Mouse (Mus musculus) intestine, embryonic 15.5 days (tissue): ENCODE results near the gene Cbr2. TPM values are rescaled to one million over a fixed set of nuclear protein-coding genes. Genes with fewer than 3 reads are reported as not detected.
A peak's percentile ranks its signal among the peaks of the same experiment; 100 is the strongest.
"Not testable (repeated sequence)": the region's sequence is repeated elsewhere in the genome, so short reads cannot be mapped to it uniquely, and the experiment has no call there.

Experiments
- ATAC-seq: fragments of 200-750 bp; cut with Nextera tagmentation; 2 replicates; pipeline ENCODE4 v1.8.0; 2017; ENCODE audit warnings: moderate TSS enrichment, moderate library complexity
- H3K27ac ChIP-seq: fragments of 300-500 bp; sonication (generic); 2 replicates; pipeline ENCODE4 v1.5.1; 2015; ENCODE audit warnings: mild to moderate bottlenecking, inconsistent platforms
- H3K27me3 ChIP-seq: fragments of 300-500 bp; sonication (generic); replicated peaks from 2 replicates; pipeline ENCODE4 v1.6.1; 2015; ENCODE audit warnings: inconsistent platforms
- H3K36me3 ChIP-seq: fragments of 300-500 bp; sonication (generic); 2 replicates; pipeline ENCODE4 v1.6.1; 2015; ENCODE audit warnings: inconsistent platforms
- H3K4me1 ChIP-seq: fragments of 300-500 bp; sonication (generic); replicated peaks from 2 replicates; pipeline ENCODE4 v1.6.1; 2015; ENCODE audit warnings: inconsistent platforms
- H3K4me2 ChIP-seq: fragments of 300-500 bp; sonication (generic); replicated peaks from 2 replicates; pipeline ENCODE4 v1.6.1; 2015; ENCODE audit warnings: mild to moderate bottlenecking, inconsistent platforms
- H3K4me3 ChIP-seq: fragments of 300-500 bp; sonication (generic); replicated peaks from 2 replicates; pipeline ENCODE4 v1.5.1; 2015; ENCODE audit warnings: inconsistent platforms
- H3K9ac ChIP-seq: fragments of 300-500 bp; sonication (generic); 2 replicates; pipeline ENCODE4 v1.6.1; 2015; ENCODE audit warnings: inconsistent platforms
- H3K9me3 ChIP-seq: fragments of 300-500 bp; sonication (generic); 2 replicates; pipeline ENCODE4 v1.6.1; 2016; ENCODE audit warnings: inconsistent platforms
- WGBS: fragments of 180-500 bp; shearing (Covaris S2); methylation state at CpG from one replicate; pipeline ENCODE4 v1.1.7; 2015; 5-methylcytosine and 5-hydroxymethylcytosine counted together
- polyA plus RNA-seq: library from polyadenylated mRNA; unstranded; fragments of >200 nt; fragmentation: Nextera tagmentation; extraction: Ambion mirVana; gene quantifications from 2 replicates; pipeline ENCODE4 v1.2.1, GENCODE M21; 2015

Gene Cbr2
- 0.79 and 2.4 TPM in 2 replicates for polyA plus RNA-seq

DNA sequence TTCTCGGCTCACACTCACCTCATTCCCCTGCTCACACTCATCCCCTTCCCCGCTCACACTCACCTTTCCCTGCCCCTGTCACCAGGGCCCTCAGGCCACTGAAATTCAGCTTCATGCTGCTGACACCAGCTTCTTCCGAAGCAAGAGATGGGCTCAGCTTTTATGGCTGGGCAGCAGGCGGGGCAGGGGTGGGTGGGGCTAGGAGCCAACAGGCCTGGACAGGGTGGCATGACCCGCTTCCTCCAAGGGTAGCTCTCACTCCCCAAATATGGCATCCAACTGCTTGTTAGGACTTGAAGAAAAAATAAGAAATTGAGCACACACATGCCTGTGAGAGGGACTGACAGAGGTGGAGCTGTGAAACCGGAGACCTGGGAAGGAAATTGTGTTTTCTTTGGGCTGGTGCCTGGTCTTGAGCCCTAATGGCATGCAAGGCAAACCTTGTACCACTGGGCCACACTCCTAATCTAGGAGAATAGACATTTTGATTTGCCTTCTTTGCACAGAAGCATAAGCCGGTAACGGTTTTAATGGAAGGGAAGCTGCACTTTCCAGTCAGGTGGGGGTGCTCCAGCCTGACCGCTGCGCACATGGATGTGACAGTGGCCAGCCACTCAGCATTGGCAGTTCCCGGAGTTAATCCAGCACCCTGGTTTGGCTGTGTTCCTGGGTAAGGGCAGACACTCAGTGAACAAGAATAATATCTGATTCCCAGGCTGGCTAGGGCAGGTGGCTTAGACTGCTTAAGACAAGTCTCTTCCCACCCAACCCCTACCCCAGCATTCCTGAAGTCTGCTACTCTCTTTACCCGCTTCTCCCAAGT is at the start of gene Cbr2:
TSS of gene Cbr2 (minus strand) at position 257 of the 823 bp plus-strand sequence.
- WGBS, result 72% methylated on average over 12 of the region's 12 CpGs
- ATAC-seq, result no peak
- H3K4me2 ChIP-seq, result no peak within 1 kb of the TSS
- no peak within 1 kb of the TSS for H3K9ac ChIP-seq
- H3K4me1 ChIP-seq, result no peaks in the 10 kb centered on the region
- H3K36me3 ChIP-seq, result no peaks in the 10 kb centered on the region
- H3K9me3 ChIP-seq, result no peaks in the 10 kb centered on the region
- H3K27me3 ChIP-seq, result no peaks in the 10 kb centered on the region
- H3K4me3 ChIP-seq, result no peak within 1 kb of the TSS
- no peak within 1 kb of the TSS for H3K27ac ChIP-seq

DNA sequence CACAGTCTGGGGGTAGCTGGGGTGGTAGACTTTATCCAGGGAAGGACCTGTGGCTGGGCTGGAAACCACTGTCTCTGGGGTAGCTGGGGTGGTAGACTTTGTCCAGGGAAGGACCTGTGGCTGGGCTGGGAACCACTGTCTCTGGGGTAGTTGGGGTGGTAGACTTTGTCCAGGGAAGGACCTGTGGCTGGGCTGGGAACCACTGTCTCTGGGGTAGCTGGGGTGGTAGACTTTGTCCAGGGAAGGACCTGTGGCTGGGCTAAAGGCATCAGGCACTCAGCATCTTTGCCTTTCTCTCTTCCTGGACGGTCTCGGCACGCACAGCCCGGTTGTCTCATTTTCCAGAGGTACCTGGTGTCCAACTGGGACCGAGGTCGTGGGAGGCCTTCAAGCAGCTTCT is 49.4 kb upstream of the Cbr2 start:
- WGBS, result 96% methylated on average over 6 of the region's 6 CpGs

DNA sequence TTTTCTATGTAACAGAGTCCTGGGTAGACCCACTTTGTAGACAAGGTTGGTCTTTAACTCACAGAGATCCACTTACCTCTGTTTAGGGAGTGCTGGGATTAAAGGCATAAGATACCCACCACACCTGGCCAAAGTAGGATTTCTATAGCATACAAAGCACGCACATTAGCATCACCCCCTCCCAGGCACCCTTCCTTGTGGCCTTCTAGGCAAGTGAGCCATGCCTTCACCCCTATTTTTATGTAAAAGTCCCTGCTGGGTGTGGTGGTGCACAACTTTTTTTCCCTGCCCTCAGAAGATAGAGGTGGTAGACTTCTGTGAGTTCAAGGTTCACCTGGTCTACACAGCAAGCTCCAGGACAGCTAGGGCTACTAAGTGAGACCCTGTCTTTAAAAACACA is 48.0 kb upstream of the Cbr2 start:
- no peaks in the 10 kb centered on the region for H3K9me3 ChIP-seq
- no peak overlapping the region for H3K27ac ChIP-seq
- 0 out of 2 replicates have a peak, but pooled peaks cover 6% of the 10 kb centered on the region for H3K36me3 ChIP-seq
- WGBS, result 94% methylated on average over 1 of the region's 1 CpGs
- H3K4me1 ChIP-seq, result peaks cover 9% of the 10 kb centered on the region
- no peak overlapping the region for H3K4me3 ChIP-seq
- no peaks in the 10 kb centered on the region for H3K27me3 ChIP-seq
- no peak overlapping the region for H3K9ac ChIP-seq
- no peak overlapping the region for H3K4me2 ChIP-seq
- ATAC-seq, result no peak

More for the DNA sequence above, 49.4 kb upstream of the Cbr2 start:
- not testable (repeated sequence) for H3K27me3 ChIP-seq, H3K36me3 ChIP-seq, H3K9me3 ChIP-seq, ATAC-seq, H3K4me3 ChIP-seq, H3K9ac ChIP-seq, H3K27ac ChIP-seq, H3K4me2 ChIP-seq
- H3K4me1 ChIP-seq, result peaks cover 15% of the 10 kb centered on the region

DNA sequence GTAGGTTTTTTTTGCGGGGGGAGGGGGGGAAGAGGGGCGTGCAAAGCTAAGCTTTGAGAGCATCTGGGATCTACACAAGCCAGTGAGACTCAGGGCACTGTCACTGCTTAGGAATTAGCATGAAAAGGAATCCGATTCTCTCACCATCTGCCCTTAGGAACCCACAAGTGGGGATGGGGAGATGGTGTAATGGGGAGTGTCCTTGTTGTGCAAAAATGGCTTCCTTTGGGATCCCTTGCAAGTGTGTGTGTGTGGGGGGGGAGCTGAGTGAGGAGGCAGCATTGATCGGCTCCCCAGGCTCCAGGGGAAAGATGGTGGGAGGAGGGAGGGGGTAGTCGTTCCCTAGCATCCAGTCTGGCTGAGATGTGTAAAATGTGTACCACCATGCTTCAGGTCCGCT is 45.2 kb upstream of the Cbr2 start:
- no peak overlapping the region for H3K27ac ChIP-seq
- no peak overlapping the region for H3K9ac ChIP-seq
- no peak overlapping the region for H3K4me3 ChIP-seq
- no peaks in the 10 kb centered on the region for H3K4me1 ChIP-seq
- no peak for ATAC-seq
- H3K4me2 ChIP-seq, result no peak overlapping the region
- H3K9me3 ChIP-seq, result no peaks in the 10 kb centered on the region
- 0 out of 2 replicates have a peak, but pooled peaks cover 6% of the 10 kb centered on the region for H3K36me3 ChIP-seq
- no peaks in the 10 kb centered on the region for H3K27me3 ChIP-seq
- 38% methylated on average over 6 of the region's 6 CpGs for WGBS

DNA sequence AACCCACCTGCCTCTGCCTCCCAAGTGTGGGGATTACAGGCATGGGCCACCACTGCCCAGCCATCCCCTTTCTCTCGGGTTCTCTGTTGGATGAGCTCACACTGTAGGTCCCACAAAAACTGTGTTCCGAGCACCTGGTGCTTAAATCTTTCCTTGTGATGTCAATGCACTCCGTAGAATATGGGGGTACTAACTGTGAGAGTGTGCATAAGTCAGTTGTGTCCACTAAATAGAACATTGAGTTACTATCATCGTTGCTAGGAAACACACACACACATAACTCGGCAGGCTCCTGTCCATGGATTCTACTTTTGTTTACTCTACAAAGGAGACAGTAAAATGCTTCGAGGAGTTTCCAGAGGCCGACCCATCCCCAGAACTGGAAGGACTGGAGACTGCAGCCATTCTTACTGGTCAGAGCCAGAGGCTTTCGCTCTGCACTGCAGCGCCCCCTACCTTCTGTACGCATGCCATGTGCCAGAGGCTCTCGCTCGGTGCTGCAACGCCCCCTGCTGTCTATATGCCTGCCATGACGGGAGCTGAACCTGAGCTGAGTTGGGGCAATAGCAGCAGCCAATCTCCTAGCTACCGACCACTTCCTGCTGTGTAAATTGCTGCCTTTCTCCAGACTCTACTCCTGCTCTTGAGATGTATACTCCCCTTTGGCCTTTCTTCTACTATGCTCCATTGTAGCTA is 44.0 kb upstream of the Cbr2 start:
- no peak overlapping the region; the same call in 1 of the 2 replicates for H3K9ac ChIP-seq
- no peak overlapping the region for H3K4me3 ChIP-seq
- H3K9me3 ChIP-seq, result no peaks in the 10 kb centered on the region
- 21% methylated on average over 15 of the region's 15 CpGs for WGBS
- ATAC-seq, result peak; percentile 96
- no peaks in the 10 kb centered on the region for H3K4me1 ChIP-seq
- H3K27me3 ChIP-seq, result no peaks in the 10 kb centered on the region
- H3K4me2 ChIP-seq, result 0 out of 2 replicates have a peak overlapping the region, but pooled peaks have one; percentile 26
- H3K36me3 ChIP-seq, result 0 out of 2 replicates have a peak, but pooled peaks cover 6% of the 10 kb centered on the region
- no peak overlapping the region for H3K27ac ChIP-seq

DNA sequence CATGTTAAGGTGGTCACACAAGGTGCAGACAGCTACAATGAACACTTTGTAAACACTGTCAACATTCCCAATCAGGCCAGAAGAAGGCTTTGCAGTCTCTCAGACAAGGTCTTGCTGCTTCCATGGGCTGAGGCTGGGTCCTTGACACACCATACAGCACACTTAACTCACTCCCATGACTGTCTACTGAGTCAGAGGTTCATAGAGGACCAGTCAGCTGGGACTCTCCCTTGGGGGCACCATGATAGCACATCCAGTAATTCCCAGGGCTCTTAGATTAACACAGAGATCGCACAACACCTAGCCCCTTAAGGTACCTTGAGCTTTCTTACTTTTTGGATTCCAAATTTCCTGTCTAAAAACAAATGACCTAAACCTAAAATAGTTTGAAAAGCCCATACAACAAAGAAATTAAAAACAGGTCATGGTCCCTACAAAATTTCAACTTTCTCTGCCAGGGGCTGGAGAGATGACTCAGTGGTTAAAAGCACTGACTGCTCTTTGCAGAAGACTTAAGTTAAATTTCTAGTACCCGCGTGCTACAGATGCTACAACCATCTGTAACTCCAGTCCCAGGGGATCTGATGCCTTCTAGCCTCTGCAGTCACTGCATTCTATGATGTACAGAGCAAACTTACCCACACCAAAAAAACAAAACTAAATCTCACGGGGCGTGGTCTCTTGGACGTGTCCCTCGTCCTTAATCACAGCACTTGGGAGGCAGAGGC is 41.7 kb upstream of the Cbr2 start:
- no peak for ATAC-seq
- H3K36me3 ChIP-seq, result no peaks in the 10 kb centered on the region
- H3K9me3 ChIP-seq, result no peaks in the 10 kb centered on the region
- no peak overlapping the region for H3K4me3 ChIP-seq
- WGBS, result 85% methylated on average over 7 of the region's 7 CpGs
- no peaks in the 10 kb centered on the region for H3K4me1 ChIP-seq
- H3K27me3 ChIP-seq, result no peaks in the 10 kb centered on the region
- no peak overlapping the region for H3K9ac ChIP-seq
- H3K27ac ChIP-seq, result no peak overlapping the region
- no peak overlapping the region for H3K4me2 ChIP-seq

DNA sequence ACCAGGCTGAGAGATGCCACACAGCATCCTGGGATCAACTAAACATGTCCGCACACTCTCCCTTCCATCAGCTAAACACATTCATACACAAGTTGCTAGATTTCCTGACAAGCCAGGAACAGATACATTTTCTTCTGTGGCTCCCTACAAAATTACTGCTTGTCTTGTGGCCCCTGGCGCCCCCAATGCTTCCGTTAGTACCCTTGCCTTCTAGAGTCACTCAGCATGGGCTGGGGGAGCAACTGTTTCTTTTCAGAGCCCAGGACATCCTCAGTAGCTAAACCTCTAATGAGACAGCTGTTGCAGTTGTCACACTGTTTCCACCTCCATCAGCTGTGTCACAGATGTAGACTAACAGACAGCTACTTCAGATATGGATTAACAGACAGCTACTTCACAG is 40.8 kb upstream of the Cbr2 start:
- no peaks in the 10 kb centered on the region for H3K36me3 ChIP-seq
- H3K4me1 ChIP-seq, result no peaks in the 10 kb centered on the region
- no peak overlapping the region for H3K9ac ChIP-seq
- no peaks in the 10 kb centered on the region for H3K9me3 ChIP-seq
- 70% methylated on average over 3 of the region's 3 CpGs for WGBS
- no peak overlapping the region for H3K27ac ChIP-seq
- H3K4me3 ChIP-seq, result no peak overlapping the region
- no peak overlapping the region for H3K4me2 ChIP-seq
- no peak for ATAC-seq
- H3K27me3 ChIP-seq, result no peaks in the 10 kb centered on the region

DNA sequence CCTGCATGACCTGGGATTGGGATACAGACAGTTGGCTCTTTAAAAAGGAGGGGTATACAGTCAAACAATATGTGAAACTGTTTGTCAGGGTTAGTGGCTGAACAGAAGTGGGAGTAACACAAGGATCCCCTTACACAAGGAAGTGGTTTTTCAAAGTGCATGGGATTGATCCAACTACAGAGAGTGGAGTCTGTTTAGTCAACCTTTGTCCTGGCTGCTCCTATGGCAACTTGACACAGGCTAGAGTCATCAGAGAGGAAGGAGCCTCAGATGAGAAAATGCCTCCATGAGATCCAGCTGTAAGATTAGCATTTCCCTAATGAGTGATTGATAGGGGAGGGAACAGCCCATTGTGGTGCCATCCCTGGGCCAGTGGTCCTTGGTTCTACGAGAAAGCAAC is 36.3 kb upstream of the Cbr2 start:
- Histone ChIP-seq H3K27ac (peak overlapping the region; percentile 13; the same call in 1 of the 2 replicates), H3K9ac (no peak overlapping the region), H3K4me2 (no peak overlapping the region), H3K36me3 (no peaks in the 10 kb centered on the region), H3K27me3 (no peaks in the 10 kb centered on the region), H3K9me3 (no peaks in the 10 kb centered on the region), H3K4me3 (no peak overlapping the region), H3K4me1 (no peaks in the 10 kb centered on the region; the same call in 1 of the 2 replicates)
- 66% methylated on average over 1 of the region's 1 CpGs for WGBS
- peak; percentile 86 for ATAC-seq

DNA sequence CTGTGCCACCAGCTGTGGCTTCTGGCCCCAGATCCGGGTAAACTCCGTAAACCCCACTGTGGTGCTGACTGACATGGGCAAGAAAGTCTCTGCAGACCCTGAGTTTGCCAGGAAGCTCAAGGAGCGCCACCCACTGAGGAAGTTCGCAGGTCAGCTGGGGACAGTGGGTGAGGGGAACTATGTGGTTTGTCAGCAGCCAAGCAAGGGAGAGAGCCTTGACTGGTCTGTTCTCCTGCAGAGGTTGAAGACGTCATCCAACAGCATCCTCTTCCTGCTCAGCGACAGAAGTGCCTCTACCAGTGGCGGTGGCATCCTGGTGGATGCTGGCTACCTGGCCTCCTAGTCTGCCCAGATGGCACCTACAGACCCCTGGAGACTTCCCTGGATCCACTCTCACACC is 35.1 kb upstream of the Cbr2 start:
- H3K4me2 ChIP-seq, H3K9me3 ChIP-seq, H3K4me3 ChIP-seq, H3K27me3 ChIP-seq, H3K9ac ChIP-seq, ATAC-seq, H3K36me3 ChIP-seq, H3K4me1 ChIP-seq, H3K27ac ChIP-seq: not testable (repeated sequence)
- WGBS, result 74% methylated on average over 4 of the region's 7 CpGs

DNA sequence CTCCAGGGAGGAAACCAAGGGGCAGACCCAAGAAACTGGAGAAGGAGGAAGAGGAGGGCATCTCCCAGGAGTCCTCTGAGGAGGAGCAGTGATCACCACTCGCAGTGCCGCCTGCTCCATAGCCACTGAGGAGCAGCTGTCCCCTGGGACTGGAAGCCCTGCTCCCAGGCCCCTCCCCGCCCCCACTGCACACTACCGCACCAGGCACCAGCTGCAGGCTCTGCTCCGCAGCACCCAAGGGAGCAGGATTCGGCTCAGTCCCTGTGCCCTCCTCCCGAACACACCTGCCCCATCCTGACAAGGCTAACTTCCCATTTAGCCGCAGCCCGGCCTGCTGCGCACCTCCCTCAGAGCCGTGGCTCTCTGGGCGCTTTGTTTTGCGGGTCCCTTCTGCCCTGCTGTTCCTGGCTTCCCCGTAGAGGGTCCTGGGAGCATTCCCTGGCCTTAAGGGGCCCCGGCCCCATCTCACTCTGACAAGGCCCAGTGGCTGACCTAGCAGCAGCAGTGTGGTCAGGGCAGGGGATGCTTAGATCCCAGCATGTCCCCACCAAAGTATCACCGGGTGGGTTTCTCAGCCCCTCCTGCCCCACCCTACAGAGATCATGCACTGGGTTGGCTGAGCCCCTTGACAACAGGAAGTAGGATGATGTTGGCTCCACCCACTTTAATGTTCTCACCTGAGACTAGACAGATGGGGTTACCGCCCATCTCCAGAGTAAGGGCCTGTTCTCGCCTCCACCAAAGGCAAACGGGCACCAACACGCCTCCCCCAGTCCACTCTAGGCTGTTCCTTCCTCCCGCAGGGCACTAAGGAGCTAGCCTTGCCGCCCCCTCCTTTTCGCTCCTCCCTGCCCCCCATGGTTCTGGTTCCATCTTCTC is 31.4 kb upstream of the Cbr2 start:
- not testable (repeated sequence) for H3K4me1 ChIP-seq, H3K27me3 ChIP-seq, H3K9ac ChIP-seq, H3K36me3 ChIP-seq, H3K9me3 ChIP-seq
- ATAC-seq, result peak; percentile 65
- H3K27ac ChIP-seq, result peak overlapping the region; percentile 91
- peak overlapping the region; percentile 46 for H3K4me2 ChIP-seq
- H3K4me3 ChIP-seq, result peak overlapping the region; percentile 17; the same call in 1 of the 2 replicates
- 24% methylated on average over 5 of the region's 23 CpGs for WGBS

DNA sequence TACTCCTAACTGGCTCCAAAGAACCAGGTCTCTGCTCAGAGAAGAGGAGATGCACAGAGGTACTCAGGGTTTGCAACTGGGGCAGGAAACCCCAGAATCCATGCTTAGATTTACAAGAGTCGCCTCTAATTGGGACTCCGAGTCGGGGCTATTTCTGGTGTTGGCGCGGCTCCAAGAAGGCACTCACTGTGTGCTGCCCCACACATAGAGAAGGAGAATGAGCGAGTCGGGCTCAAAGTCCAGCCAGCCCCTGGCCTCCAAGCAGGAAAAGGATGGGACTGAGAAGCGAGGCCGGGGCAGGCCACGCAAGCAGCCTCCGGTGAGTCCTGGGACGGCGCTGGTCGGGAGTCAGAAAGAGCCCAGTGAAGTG is 30.7 kb upstream of the Cbr2 start, which contains the start of gene Hmga1b:
TSS of gene Hmga1b (plus strand) at position 123 of the 370 bp plus-strand sequence.
- not testable (repeated sequence) for H3K36me3 ChIP-seq, H3K9me3 ChIP-seq, H3K27me3 ChIP-seq, H3K4me1 ChIP-seq
- 11% methylated on average over 14 of the region's 14 CpGs for WGBS
- ATAC-seq, result peak; percentile 88
- Histone ChIP-seq H3K4me2 (peak within 1 kb of the TSS; percentile 46), H3K9ac (peak within 1 kb of the TSS; percentile 36; the same call in 1 of the 2 replicates), H3K27ac (peak within 1 kb of the TSS; percentile 91), H3K4me3 (peak within 1 kb of the TSS; percentile 17; the same call in 1 of the 2 replicates)
